Mouse (Mus musculus) cortical plate, adult 2 months (tissue): ENCODE measurements around the gene Npc1l1.

Experiments used
- CTCF ChIP-seq: fragments of 200-500 bp; IDR thresholded peaks from 2 replicates; pipeline ENCODE4 v1.5.1; 2011; ENCODE audit warnings: mild to moderate bottlenecking, control low read depth, low read length; ENCODE audit not compliant: insufficient read depth; ENCODE audit errors: extremely low read depth
- POLR2A ChIP-seq: fragments of 200-500 bp; IDR thresholded peaks from 2 replicates; pipeline ENCODE4 v1.6.1; 2011; ENCODE audit warnings: mild to moderate bottlenecking, low read length, control low read depth; ENCODE audit not compliant: insufficient read depth; ENCODE audit errors: extremely low read depth

- no peak for TF ChIP-seq CTCF
- TF ChIP-seq POLR2A: no peak
These were observed 66.9 kb downstream of the Npc1l1 start for GRCm38 (mm10) chr11:6163062-6163461.
